Mouse (Mus musculus): ENCODE results near the gene Cblb.

DNA sequence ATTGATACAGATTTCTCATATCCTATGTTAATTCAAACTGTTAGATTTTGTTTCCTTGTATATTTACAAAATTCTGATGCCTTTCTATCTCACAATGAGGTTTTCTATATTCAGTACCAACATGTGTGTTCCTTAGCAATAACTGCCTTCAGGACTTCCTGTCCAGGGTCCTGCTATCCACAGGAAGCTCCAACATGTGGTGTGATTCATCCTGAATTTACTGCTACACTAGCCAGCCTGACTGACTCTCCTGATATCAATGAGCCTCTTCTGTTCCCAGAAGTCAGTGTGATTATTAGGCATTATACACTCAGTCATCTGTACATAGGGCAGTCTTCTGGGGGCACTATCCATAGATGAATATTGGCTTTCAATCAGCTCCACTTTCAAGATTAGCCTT lies 30.2 kb upstream of the Cblb start:
- TF ChIP-seq EP300 (IDR thresholded peaks at IDR 0.05; ENCODE audit: low read depth) (no peak), CTCF (IDR thresholded peaks at IDR 0.05; ENCODE audit: low read depth) (no peak)
